Mouse (Mus musculus) ES-E14 (cell line): ENCODE measurements around the gene Exoc3l2. TPM values are rescaled to one million over a fixed set of nuclear protein-coding genes. Genes with fewer than 3 reads are reported as not detected.

Experiments
- DNase-seq: peaks from one replicate; pipeline ENCODE4 v3.0.0-alpha.2; 2013; ENCODE audit warnings: low read depth, low spot score
- H3K27ac ChIP-seq: 2 replicates; pipeline ENCODE4 v1.5.1; 2012; ENCODE audit warnings: low read depth, mild to moderate bottlenecking, low read length, moderate library complexity, mixed read lengths; ENCODE audit not compliant: poor library complexity, insufficient read depth, severe bottlenecking
- H3K36me3 ChIP-seq: 2 replicates; pipeline ENCODE4 v1.6.1; 2012; ENCODE audit warnings: mild to moderate bottlenecking, low read length, moderate library complexity, mixed read lengths; ENCODE audit not compliant: control insufficient read depth, poor library complexity, insufficient read depth, severe bottlenecking
- H3K4me1 ChIP-seq, 2 experiments: fragments of 150-350 bp in 1 of 2; sonication (generic) in 1 of 2; 2 replicates each; pipeline ENCODE4 v1.6.1; 2012; ENCODE audit warnings: low read length in 2 of 2, mild to moderate bottlenecking in 1 of 2, mixed read lengths in 1 of 2; ENCODE audit not compliant: control insufficient read depth in 2 of 2, insufficient read depth in 2 of 2, poor library complexity in 1 of 2
- H3K4me3 ChIP-seq, 2 experiments: fragments of 150-350 bp in 1 of 2; sonication (generic) in 1 of 2; 2 replicates each; pipeline ENCODE4 v1.5.1; 2012; ENCODE audit warnings: low read length in 2 of 2, low read depth in 1 of 2, mild to moderate bottlenecking in 1 of 2, mixed read lengths in 1 of 2; ENCODE audit not compliant: insufficient read depth in 1 of 2, poor library complexity in 1 of 2, severe bottlenecking in 1 of 2
- H3K9ac ChIP-seq: 2 replicates; pipeline ENCODE4 v1.6.1; 2012; ENCODE audit warnings: low read depth, mild to moderate bottlenecking, low read length, mixed read lengths; ENCODE audit not compliant: poor library complexity, insufficient read depth, severe bottlenecking
- H3K9me3 ChIP-seq: fragments of 150-350 bp; sonication (generic); 2 replicates; pipeline ENCODE4 v1.6.1; 2012; ENCODE audit warnings: low read depth, mild to moderate bottlenecking, low read length; ENCODE audit not compliant: control insufficient read depth, insufficient read depth
- CHD2 ChIP-seq: IDR thresholded peaks from 2 replicates; pipeline ENCODE4 v1.6.1; 2014; ENCODE audit warnings: mild to moderate bottlenecking, low read depth, low read length, inconsistent platforms
- HCFC1 ChIP-seq: IDR thresholded peaks from 2 replicates; pipeline ENCODE4 v1.6.1; 2012; ENCODE audit warnings: low read length, inconsistent platforms, borderline replicate concordance; ENCODE audit not compliant: insufficient read depth
- MAFK ChIP-seq: IDR thresholded peaks from 2 replicates; pipeline ENCODE4 v1.6.1; 2014; ENCODE audit warnings: mild to moderate bottlenecking, low read depth, low read length, inconsistent platforms; ENCODE audit not compliant: insufficient read depth
- ZC3H11A ChIP-seq: IDR thresholded peaks from 2 replicates; pipeline ENCODE4 v1.6.1; 2012; ENCODE audit warnings: low read depth, mild to moderate bottlenecking, inconsistent platforms, low read length, borderline replicate concordance
- ZNF384 ChIP-seq: IDR thresholded peaks from 2 replicates; pipeline ENCODE4 v1.6.1; 2012; ENCODE audit warnings: low read depth, low read length, inconsistent platforms
- in situ Hi-C, 2 experiments: fragments of 600-800 bp; cut with MboI; formaldehyde crosslinking; loops; one replicate each; pipeline ENCODE4 v1.15.1; 2025; ENCODE audit warnings: low sequenced_read_pairs in 2 of 2, inconsistent platforms in 1 of 2; ENCODE audit not compliant: unreplicated experiment in 2 of 2
- total RNA-seq: library from RNA; depleted of rRNA; stranded (reverse); fragments of 300-350 nt; gene quantifications from 2 replicates; pipeline ENCODE4 v1.2.3, GENCODE M21; 2012

The Exoc3l2 gene
- total RNA-seq, 1 experiment, result 2.2 TPM

DNA sequence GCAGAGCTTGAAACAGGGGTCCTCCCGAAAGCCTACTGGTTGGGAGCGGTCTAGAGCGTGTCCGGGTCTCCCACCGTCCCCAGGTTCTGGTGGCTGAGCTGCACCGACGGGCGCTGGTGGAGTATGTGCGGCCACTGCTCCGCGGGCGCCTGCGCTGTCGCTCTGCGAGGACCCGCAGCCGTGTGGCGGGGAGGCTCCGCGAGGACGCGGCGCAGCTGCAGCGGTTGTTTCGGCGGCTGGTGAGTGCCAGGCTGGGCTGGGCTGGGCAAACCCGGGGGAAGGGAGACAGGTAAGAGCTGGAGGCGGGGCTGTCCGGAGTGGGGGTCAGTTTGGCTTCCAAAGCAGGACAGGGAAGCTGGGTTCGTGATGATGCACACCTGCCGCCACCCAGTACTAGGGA, 26.4 kb downstream of the Exoc3l2 start:
- no peaks in the 10 kb centered on the region for H3K36me3 ChIP-seq
- no peak for TF ChIP-seq CHD2
- no peak for TF ChIP-seq MAFK
- no peak for TF ChIP-seq ZNF384
- TF ChIP-seq HCFC1, result no peak
- no peak for TF ChIP-seq ZC3H11A
- peak overlapping the region; percentile 24 for H3K9ac ChIP-seq
- no peak for DNase-seq
- no peak overlapping the region for H3K27ac ChIP-seq
- H3K4me1 ChIP-seq, result peaks cover 0 to 2% of the 10 kb centered on the region in 2 experiments; a peak in 1 of 4 replicates
- no peaks in the 10 kb centered on the region for H3K9me3 ChIP-seq
- in situ Hi-C loops, result no loop called here
- peak overlapping the region; percentile 61 to 65 for H3K4me3 ChIP-seq

DNA sequence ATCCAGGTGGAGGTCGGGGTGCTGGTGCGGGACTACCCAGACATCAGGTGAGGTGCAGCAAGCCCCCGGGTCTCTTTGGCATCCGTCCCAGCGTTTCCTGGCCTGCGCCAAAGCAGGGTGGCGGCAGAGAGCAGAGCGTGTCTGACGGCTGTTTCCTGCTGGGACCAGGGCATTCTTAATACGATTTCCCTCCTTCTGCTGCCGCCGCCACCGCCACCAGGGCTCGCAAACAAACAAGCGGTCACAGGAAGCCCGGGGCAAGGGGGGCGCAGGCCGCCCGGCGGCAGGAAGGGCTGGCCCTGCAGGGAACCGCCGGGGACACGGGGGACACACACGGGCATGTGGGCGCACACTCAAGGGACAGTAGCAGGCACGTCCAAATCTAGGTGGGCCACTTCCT, 28.6 kb downstream of the Exoc3l2 start:
- DNase-seq, result no peak
- TF ChIP-seq HCFC1 (no peak), ZNF384 (no peak), ZC3H11A (no peak), MAFK (no peak), CHD2 (no peak)
- H3K36me3 ChIP-seq, result no peaks in the 10 kb centered on the region
- no peaks in the 10 kb centered on the region for H3K9me3 ChIP-seq
- no peak overlapping the region for H3K27ac ChIP-seq
- in situ Hi-C loops, result no loop called here
- H3K9ac ChIP-seq, result peak overlapping the region; percentile 20; the same call in 1 of the 2 replicates
- H3K4me3 ChIP-seq, result peak overlapping the region; percentile 50 to 58
- peaks cover 0 to 10% of the 10 kb centered on the region in 2 experiments; a peak in 3 of 4 replicates for H3K4me1 ChIP-seq

DNA sequence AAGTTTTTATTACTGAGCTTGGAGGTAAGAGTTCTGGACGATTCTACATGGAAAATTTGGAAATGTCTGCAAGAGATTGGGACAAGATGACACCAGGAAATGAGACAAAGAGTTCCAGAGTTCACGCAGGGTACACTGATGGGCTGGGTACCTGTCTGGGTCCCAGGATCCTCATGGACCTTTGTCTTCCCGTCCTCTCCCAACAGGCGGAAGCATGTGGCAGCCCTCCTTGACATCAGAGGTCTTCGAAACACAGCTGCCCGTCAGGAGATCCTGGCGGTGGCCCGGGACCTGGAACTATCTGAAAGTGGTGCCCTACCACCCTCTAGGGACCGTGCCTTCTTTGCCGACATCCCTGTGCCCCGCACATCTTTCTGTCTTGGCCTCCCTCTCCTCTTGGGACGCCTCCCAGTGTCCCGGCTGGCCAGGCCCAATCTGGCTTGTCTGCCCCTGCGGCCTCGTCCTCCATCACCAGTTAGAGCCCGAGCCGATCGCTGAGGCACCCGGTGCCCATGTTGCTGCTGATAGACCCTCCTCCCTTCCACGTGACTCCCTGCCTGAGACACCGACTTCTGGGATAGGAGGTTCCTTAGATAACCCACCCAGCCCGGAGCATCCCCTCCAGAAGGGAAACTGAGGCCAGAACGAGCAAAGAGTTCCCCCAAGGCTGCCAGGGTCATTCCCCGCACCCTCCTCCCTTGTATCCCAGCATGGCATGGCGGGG, 31.8 kb downstream of the Exoc3l2 start:
- Histone ChIP-seq H3K36me3 (no peaks in the 10 kb centered on the region), H3K9ac (no peak overlapping the region), H3K4me3 (peak overlapping the region; percentile 2 to 34; a peak in 1 of 4 replicates), H3K27ac (no peak overlapping the region), H3K4me1 (peaks cover 0 to 13% of the 10 kb centered on the region in 2 experiments; a peak in 3 of 4 replicates), H3K9me3 (no peaks in the 10 kb centered on the region)
- in situ Hi-C loops, result no loop called here
- DNase-seq, result no peak
- TF ChIP-seq ZNF384, result no peak
- TF ChIP-seq MAFK, result no peak
- no peak for TF ChIP-seq ZC3H11A
- TF ChIP-seq CHD2, result no peak
- TF ChIP-seq HCFC1, result no peak

DNA sequence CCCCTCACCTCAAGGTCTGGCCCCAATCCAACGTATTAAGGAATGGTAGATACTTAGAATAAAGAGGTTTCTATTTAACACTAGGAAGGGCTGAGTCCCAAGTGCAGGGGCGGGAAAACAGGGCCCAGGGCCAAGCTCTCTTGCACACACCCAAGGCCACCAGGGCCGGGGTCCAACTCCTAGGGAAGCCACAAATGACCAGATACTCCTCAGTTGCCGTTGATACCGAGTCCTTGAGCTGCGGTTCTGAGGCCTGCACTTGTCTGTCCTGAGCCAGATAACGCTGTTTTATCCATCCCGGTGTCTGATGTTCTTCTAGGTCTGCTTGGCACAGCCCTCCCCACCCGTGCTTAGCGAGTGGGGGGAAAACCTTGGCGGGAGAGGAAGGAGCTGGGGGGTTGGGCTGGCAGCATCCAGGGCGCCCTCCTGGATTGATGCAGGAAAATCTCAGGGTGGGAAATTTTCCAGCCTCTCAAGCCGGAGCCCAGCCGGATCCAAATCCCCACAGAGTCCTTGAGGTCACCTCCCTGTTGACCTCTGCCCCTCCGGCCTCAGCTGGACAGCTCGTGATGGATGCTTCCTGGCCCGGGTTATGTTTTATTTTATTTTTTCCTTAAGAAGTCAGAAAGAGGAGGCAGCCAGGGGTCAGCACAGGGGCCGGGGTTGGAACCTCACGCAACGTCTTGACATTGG, 32.5 kb downstream of the Exoc3l2 start:
- no peaks in the 10 kb centered on the region for H3K9me3 ChIP-seq
- H3K9ac ChIP-seq, result no peak overlapping the region
- TF ChIP-seq CHD2, result no peak
- TF ChIP-seq ZC3H11A, result no peak
- no peak for TF ChIP-seq ZNF384
- TF ChIP-seq MAFK, result no peak
- no peak for TF ChIP-seq HCFC1
- H3K27ac ChIP-seq, result no peak overlapping the region
- DNase-seq, result no peak
- H3K4me1 ChIP-seq, result peaks cover 0 to 15% of the 10 kb centered on the region in 2 experiments; a peak in 3 of 4 replicates
- in situ Hi-C loops, result no loop called here
- no peaks in the 10 kb centered on the region for H3K36me3 ChIP-seq
- H3K4me3 ChIP-seq, result no peak overlapping the region
